Mouse (Mus musculus) frontal cortex, postnatal 36 days (tissue): ENCODE data around the gene Bhlhe23.

Experiments
- DNase-seq, 2 experiments: peaks; one replicate each; pipeline ENCODE4 v3.0.0; 2022; ENCODE audit warnings: low spot score in 2 of 2

The Bhlhe23 gene

DNA sequence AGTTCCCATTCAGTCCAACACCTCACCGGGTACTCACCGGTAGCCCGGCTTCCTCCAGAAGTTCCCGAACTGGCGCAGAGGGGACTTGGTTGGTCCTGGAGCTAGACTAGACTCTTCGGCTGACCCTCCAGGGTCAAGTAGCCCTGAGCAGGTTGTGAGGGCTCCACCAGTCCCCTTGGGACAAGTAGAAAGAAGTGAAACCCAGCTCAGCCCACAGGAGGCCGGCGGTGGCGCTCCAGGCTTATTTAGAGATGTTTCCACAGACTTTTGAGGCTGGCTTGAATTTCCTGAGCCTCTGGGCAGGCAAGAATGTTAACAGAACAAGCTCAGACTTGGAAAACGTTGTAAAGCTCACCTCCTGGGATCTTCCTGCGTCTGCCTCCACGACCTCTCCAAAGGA, 1.5 kb downstream of the Bhlhe23 start:
- no peak for DNase-seq

DNA sequence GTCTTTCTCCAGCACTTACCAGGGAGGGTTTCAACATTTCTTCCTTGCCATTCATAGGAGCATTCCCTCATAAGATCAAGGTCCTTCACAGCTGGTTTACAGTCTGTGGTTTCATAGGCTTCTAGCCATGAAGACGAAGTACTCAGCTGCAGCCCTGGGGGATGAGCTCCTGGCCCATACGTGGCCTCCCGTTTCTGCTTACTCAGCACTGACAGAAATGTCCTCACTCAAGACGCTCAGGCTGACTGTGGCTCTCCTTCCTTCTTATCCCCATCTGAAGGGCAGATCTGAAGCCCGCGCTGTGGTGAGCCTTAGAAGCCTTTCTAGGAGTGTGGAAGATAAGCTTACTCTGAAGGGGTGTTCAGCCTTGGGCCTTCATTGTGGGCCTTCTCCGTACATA, 11.0 kb downstream of the Bhlhe23 start:
- DNase-seq = no peak

DNA sequence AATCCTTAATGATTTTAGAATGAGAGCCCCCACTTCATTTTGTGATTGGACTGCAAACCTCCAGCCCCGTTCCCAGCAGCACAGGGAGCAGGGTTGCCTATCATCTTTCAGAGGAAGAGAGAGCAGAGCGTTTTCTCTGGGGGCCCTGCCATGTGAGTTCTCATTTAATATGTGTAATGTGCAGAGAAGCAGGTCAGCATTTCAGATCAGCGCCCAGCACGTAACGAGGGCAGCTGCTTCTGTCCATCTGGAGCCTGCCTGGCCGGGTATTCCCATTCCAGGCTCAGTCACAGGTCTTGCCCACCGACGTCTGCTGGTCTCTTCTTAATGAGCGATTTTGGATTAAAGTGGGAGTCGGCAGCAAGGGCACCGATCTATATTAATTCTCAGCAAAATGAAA, 11.7 kb downstream of the Bhlhe23 start:
- DNase-seq = no peak

GRCm38 (mm10) chr2:180758513-180759263, 18.0 kb downstream of the Bhlhe23 start:
- DNase-seq = peak in 1 of 2 experiments; percentile 20

GRCm38 (mm10) chr2:180756786-180757185, 19.9 kb downstream of the Bhlhe23 start:
- no peak for DNase-seq

DNA sequence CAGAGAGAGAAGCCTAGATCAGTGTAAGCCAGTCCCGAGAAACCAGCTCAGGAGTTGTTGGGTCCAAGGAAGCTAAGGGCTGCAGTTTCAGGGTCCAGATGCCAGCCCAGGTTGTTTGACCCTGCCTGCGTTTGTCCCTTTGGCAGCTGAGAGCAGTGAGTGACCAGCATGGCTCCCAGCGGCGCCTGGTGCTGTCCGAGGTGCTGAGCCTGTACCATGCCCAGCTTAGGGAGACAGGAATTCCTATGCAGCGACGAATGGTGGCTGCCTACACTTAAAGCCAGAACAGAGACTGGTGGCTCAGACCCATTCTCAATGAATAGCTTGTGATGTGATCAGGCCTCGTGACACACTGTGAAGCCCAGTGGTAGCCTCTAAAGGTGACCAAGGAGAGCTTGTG, 20.8 kb downstream of the Bhlhe23 start:
- no peak for DNase-seq

DNA sequence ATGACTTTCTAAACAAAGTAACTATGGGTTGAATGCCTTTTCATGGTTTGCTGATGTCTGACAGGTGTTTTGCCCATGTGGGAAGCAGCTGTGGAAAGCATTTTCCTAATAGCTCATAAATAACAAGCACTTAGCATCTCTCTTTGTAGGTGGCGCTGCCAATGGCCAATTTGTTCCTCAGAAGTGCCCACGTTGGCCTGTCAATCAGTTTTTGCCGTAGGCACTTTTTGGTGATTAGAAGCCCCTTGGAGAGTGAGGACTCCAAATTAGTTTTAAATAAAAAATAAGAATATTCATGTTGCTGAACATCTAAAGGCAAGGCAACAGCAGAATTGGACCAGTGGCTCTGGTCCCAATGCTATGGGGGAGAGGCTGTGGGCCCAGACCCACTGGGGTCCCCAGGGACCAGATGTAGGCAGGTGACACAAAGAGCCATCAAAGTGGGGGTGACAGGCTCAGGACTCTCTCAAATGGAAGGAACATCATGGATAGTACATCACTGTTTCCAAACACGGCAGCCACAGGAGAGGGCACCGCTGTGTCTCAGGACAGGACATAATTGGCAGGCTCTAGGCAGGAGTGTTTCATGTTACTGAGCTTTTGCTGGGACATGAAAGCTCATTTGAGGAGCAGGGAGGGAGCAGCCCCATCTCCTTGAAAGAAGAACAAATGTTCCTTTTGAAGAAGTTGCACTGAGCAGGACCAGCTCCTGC, 21.6 kb downstream of the Bhlhe23 start:
- no peak for DNase-seq

GRCm38 (mm10) chr2:180748904-180749303, 27.8 kb downstream of the Bhlhe23 start:
- no peak for DNase-seq

DNA sequence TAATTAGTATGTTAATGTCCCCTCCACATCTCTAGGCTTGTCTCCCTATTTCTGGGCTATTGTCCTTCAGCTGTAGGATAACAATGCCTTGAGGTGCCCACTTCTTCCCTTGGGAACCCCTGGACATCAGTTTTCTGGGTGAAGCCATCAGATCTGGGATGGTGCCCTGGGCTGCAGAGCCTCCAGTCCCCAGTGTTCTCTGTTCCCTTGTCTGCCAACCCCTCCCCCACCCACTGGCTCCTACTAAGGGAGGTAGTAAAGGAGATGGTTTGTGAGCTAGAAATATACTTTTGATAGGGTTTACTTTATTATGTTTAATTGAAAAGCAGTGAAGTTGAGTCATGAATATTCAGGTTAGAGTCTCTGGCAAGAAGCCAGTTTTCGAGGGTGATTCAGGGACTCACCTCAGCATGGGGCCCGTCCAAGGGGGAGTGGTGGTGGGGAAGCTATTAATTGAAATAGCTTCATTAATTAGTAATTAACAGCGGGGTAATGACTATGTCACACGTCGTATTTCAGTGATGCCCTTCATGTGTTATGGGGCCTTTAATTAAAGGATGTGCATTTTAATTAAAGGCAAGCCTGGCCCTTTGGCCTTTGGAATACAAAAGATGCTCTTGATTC, 30.0 kb downstream of the Bhlhe23 start:
- DNase-seq = no peak

GRCm38 (mm10) chr2:180745248-180745927, 31.3 kb downstream of the Bhlhe23 start:
- peak; percentile 87 to 88 for DNase-seq

DNA sequence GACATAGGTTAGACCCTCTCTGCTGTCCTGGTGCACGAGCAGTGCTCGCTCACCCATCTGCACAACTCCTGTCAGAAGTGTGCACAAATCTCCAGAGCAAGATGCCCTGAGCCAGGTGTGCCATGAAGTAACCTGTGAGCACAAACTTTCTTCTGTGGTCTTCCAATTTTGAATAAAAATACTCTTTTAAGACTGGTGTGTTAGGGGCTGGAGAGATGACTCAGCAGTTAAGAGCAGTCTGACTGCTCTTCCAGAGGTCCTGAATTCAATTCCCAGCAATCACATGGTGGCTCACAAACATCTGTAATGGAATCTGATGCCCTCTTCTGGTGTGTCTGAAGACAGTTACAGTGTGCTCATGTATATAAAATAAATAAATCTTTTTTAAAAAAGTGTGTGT, 33.4 kb downstream of the Bhlhe23 start:
- DNase-seq = no peak

DNA sequence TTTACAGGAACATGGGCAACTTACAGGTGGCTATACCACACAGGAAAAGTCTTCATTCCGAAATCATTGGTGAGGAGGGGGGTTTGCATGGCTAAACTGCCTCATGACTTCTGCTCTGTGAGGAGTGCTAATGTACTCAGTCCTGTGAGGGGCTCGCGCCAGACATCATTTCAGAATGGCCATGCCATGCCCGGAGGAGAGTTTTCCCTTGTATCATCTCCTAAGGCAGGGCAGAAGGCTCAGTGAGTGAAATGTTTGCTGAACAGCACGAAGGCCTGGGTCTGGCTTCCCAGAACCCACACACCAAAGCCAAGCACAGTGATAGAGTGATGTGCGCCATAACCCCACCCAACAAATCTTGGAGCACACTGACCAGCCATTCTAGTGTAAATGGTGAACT, 33.9 kb downstream of the Bhlhe23 start:
- no peak for DNase-seq

DNA sequence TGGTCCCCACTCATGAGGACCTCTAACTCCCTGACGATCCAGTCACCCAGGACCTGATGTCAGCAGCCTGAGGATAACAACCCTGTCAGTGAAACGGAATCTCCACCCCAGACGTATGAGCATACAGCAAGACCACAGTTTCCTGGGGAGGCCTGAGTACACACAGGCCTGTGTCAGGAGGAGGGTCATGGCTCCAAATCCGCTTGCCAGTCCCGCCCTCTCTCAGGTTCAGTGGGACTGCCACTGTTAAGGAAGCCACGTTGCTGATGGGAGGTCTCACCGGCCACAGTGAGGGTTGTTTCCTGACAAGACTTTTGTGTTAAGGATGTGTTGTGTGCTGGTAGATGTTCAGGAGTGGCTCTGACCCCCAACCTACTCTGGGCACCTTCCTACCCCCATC, 35.3 kb downstream of the Bhlhe23 start:
- no peak for DNase-seq

DNA sequence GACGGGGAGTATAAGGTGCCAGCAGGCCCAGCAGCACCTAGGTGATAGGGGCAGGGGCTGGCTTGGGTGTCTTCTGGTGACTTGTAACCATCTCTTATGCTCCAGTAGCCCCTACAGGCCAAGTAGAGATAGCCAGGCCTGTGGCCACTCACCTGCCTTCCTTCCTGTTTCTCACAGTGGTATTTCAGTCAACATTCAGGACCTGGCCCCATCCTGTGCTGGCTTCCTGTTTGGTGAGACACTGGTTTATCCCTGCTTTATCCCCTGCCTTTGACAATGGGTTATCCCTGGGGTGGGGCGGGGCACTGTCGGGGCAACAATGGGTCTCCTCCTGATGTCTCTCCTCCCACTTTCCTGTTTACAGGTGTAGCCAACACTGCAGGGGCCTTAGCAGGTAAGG, 36.4 kb downstream of the Bhlhe23 start:
- DNase-seq = no peak

GRCm38 (mm10) chr2:180737984-180738383, 38.7 kb downstream of the Bhlhe23 start:
- DNase-seq = no peak

DNA sequence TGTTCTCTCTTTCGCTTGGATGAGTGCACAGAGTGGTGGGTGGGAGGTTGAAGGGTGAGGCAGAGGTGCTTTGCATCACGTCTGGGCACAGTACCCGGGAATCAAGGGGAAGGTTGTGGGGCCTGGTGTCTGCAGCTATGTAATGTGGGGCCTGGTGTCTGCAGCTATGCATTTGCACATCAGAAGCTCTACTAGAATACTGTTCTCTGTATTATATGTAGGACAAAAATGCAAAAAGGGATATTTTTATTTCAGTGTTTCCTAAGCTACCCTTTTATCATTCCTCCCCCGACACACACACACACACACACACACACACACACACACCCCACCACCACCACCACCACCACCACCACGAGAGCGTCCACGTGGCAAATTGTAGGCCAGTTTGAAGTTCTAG, 41.5 kb downstream of the Bhlhe23 start:
- peak in 1 of 2 experiments; percentile 34 for DNase-seq

GRCm38 (mm10) chr2:180731984-180732383, 44.7 kb downstream of the Bhlhe23 start:
- no peak for DNase-seq

DNA sequence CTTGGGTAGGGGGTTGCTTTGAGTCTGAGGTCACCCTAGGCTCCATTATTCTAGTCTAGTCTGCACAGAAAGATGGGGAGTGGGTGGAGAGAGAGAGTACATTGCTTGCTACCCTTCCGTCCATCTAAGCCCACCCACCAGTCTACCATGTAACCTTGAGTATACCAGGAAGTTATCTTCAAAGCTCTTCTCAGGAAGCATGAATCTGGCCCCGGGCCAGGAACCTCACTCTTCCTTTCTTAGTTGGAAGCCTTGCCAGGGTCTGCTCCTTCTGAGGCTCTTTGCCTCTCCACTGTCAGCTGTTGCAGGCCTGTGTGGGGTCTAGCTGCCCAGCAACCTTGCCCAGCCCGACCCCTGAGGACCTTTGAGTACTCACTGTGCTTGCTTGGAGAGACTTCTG, 45.7 kb downstream of the Bhlhe23 start:
- DNase-seq = no peak

GRCm38 (mm10) chr2:180727613-180728021, 49.1 kb downstream of the Bhlhe23 start:
- DNase-seq = no peak

GRCm38 (mm10) chr2:180726658-180727442, 49.9 kb downstream of the Bhlhe23 start:
- DNase-seq = no peak

- DNase-seq = no peak
Observed at GRCm38 (mm10) chr2:180725856-180726629, 50.7 kb downstream of the Bhlhe23 start.
